Mouse (Mus musculus) kidney, adult 2 months (tissue): ENCODE measurements around the gene Pfdn6. TPM values are rescaled to one million over a fixed set of nuclear protein-coding genes. Genes with fewer than 3 reads are reported as not detected.

ENCODE experiments used
- DNase-seq: peaks from one replicate; pipeline ENCODE4 v3.0.0; 2021
- H3K27ac ChIP-seq: fragments of 200-500 bp; 2 replicates; pipeline ENCODE4 v1.5.1; 2012; ENCODE audit warnings: low read depth, low read length, control low read depth, inconsistent platforms; ENCODE audit not compliant: insufficient read depth
- H3K27me3 ChIP-seq: fragments of 200-500 bp; replicated peaks from 2 replicates; pipeline ENCODE4 v1.6.1; 2012; ENCODE audit warnings: mild to moderate bottlenecking, moderate library complexity, low read length, inconsistent platforms; ENCODE audit not compliant: control insufficient read depth, insufficient read depth
- H3K36me3 ChIP-seq: fragments of 200-500 bp; 2 replicates; pipeline ENCODE4 v1.6.1; 2012; ENCODE audit warnings: mild to moderate bottlenecking, moderate library complexity, low read length, inconsistent platforms; ENCODE audit not compliant: control insufficient read depth, insufficient read depth
- H3K4me1 ChIP-seq: fragments of 200-500 bp; 2 replicates; pipeline ENCODE4 v1.6.1; 2011; ENCODE audit warnings: low read length; ENCODE audit not compliant: control insufficient read depth, insufficient read depth
- H3K4me3 ChIP-seq: fragments of 200-500 bp; 2 replicates; pipeline ENCODE4 v1.5.1; 2011; ENCODE audit warnings: mild to moderate bottlenecking, low read depth, low read length, control low read depth; ENCODE audit not compliant: insufficient read depth
- CTCF ChIP-seq: fragments of 200-500 bp; conservative IDR thresholded peaks from 2 replicates; pipeline ENCODE4 v1.5.1; 2011; ENCODE audit warnings: low read depth, mild to moderate bottlenecking, control low read depth, low read length, moderate library complexity, mixed read lengths; ENCODE audit not compliant: insufficient read depth, insufficient read length
- POLR2A ChIP-seq: fragments of 200-500 bp; IDR thresholded peaks from one replicate; pipeline ENCODE4 v1.6.1; 2011; ENCODE audit warnings: low read depth, low read length, control low read depth
- WGBS: fragments of 180-500 bp; shearing (Covaris S2); methylation state at CpG from one replicate; pipeline ENCODE4 v1.1.7; 2018; 5-methylcytosine and 5-hydroxymethylcytosine counted together
- polyA plus RNA-seq: library from polyadenylated mRNA; depleted of rRNA; stranded (reverse); fragments of >200 nt; gene quantifications from 2 replicates; pipeline ENCODE4 v1.2.3, GENCODE M21; 2012

The Pfdn6 gene
- polyA plus RNA-seq, 1 experiment, result 41.1 TPM

GRCm38 (mm10) chr17:33941381-33941780, 1.2 kb upstream of the Pfdn6 start:
- TF ChIP-seq POLR2A, result no peak
- TF ChIP-seq CTCF, result no peak
- no peak overlapping the region for H3K27ac ChIP-seq
- H3K4me3 ChIP-seq, result peak overlapping the region; percentile 99
- DNase-seq, result no peak
- H3K36me3 ChIP-seq, result no peaks in the 10 kb centered on the region
- WGBS, result 52% methylated on average over 19 of the region's 19 CpGs
- no peaks in the 10 kb centered on the region for H3K4me1 ChIP-seq
- no peaks in the 10 kb centered on the region for H3K27me3 ChIP-seq

GRCm38 (mm10) chr17:33940981-33941380, 838 bp upstream of the Pfdn6 start:
- peak overlapping the region; percentile 99 for H3K4me3 ChIP-seq
- H3K27ac ChIP-seq, result no peak overlapping the region
- H3K27me3 ChIP-seq, result no peaks in the 10 kb centered on the region
- WGBS, result 2% methylated on average over 26 of the region's 26 CpGs
- TF ChIP-seq POLR2A (no peak), CTCF (no peak)
- H3K4me1 ChIP-seq, result no peaks in the 10 kb centered on the region
- DNase-seq, result no peak
- no peaks in the 10 kb centered on the region for H3K36me3 ChIP-seq

GRCm38 (mm10) chr17:33938783-33939182, 1.4 kb downstream of the Pfdn6 start:
- DNase-seq, result no peak
- H3K27ac ChIP-seq, result no peak overlapping the region
- H3K4me1 ChIP-seq, result no peaks in the 10 kb centered on the region
- H3K36me3 ChIP-seq, result no peaks in the 10 kb centered on the region
- no peak overlapping the region for H3K4me3 ChIP-seq
- TF ChIP-seq CTCF (no peak), POLR2A (no peak)
- WGBS, result 69% methylated on average over 11 of the region's 11 CpGs
- H3K27me3 ChIP-seq, result no peaks in the 10 kb centered on the region

GRCm38 (mm10) chr17:33936993-33937392, 3.1 kb downstream of the Pfdn6 start:
- Histone ChIP-seq H3K4me1 (no peaks in the 10 kb centered on the region), H3K27ac (no peak overlapping the region), H3K36me3 (no peaks in the 10 kb centered on the region), H3K4me3 (no peak overlapping the region), H3K27me3 (no peaks in the 10 kb centered on the region)
- TF ChIP-seq POLR2A (no peak), CTCF (no peak)
- WGBS, result 87% methylated on average over 15 of the region's 15 CpGs
- no peak for DNase-seq

GRCm38 (mm10) chr17:33935422-33936055, 4.6 kb downstream of the Pfdn6 start:
- no peaks in the 10 kb centered on the region for H3K4me1 ChIP-seq
- no peaks in the 10 kb centered on the region for H3K27me3 ChIP-seq
- no peak for TF ChIP-seq CTCF
- no peak for TF ChIP-seq POLR2A
- H3K27ac ChIP-seq, result no peak overlapping the region
- WGBS, result 80% methylated on average over 21 of the region's 21 CpGs
- no peak for DNase-seq
- H3K4me3 ChIP-seq, result no peak overlapping the region
- H3K36me3 ChIP-seq, result no peaks in the 10 kb centered on the region

- H3K27ac ChIP-seq, result no peak overlapping the region
- TF ChIP-seq POLR2A, result no peak
- no peak for TF ChIP-seq CTCF
- no peak overlapping the region for H3K4me3 ChIP-seq
- 94% methylated on average over 15 of the region's 15 CpGs for WGBS
- no peaks in the 10 kb centered on the region for H3K27me3 ChIP-seq
- no peaks in the 10 kb centered on the region for H3K4me1 ChIP-seq
- H3K36me3 ChIP-seq, result no peaks in the 10 kb centered on the region
- DNase-seq, result no peak
These were observed 7.2 kb downstream of the Pfdn6 start for GRCm38 (mm10) chr17:33932970-33933369.

- TF ChIP-seq CTCF (no peak), POLR2A (no peak)
These were observed 7.7 kb downstream of the Pfdn6 start for GRCm38 (mm10) chr17:33932448-33932847.

More at GRCm38 (mm10) chr17:33932448-33932847, 7.7 kb downstream of the Pfdn6 start:
- no peaks in the 10 kb centered on the region for H3K4me1 ChIP-seq
- H3K27me3 ChIP-seq, result no peaks in the 10 kb centered on the region
- no peaks in the 10 kb centered on the region for H3K36me3 ChIP-seq
- WGBS, result 80% methylated on average over 14 of the region's 14 CpGs
- H3K27ac ChIP-seq, result no peak overlapping the region
- DNase-seq, result no peak
- H3K4me3 ChIP-seq, result no peak overlapping the region
